Mouse (Mus musculus) lung, embryonic 14.5 days (tissue): ENCODE measurements around the gene Nt5c2. TPM values are rescaled to one million over a fixed set of nuclear protein-coding genes. Genes with fewer than 3 reads are reported as not detected.

Experiments used
- ATAC-seq: fragments of 200-750 bp; cut with Nextera tagmentation; 2 replicates; pipeline ENCODE4 v1.8.0; 2017; ENCODE audit warnings: mild to moderate bottlenecking, moderate TSS enrichment, moderate library complexity; ENCODE audit not compliant: insufficient read depth
- DNase-seq: peaks from one replicate; pipeline ENCODE4 v3.0.0-alpha.2; 2015
- H3K27ac ChIP-seq: fragments of 300-500 bp; sonication (generic); 2 replicates; pipeline ENCODE4 v1.5.1; 2014; ENCODE audit warnings: low read depth, mild to moderate bottlenecking, moderate library complexity
- H3K27me3 ChIP-seq: fragments of 300-500 bp; sonication (generic); 2 replicates; pipeline ENCODE4 v1.6.1; 2014; ENCODE audit warnings: low read length, control low read depth; ENCODE audit not compliant: insufficient read depth
- H3K36me3 ChIP-seq: fragments of 300-500 bp; sonication (generic); 2 replicates; pipeline ENCODE4 v1.6.1; 2014; ENCODE audit warnings: control low read depth; ENCODE audit not compliant: insufficient read depth
- H3K4me1 ChIP-seq: fragments of 300-500 bp; sonication (generic); 2 replicates; pipeline ENCODE4 v1.6.1; 2014; ENCODE audit warnings: antibody characterized with exemption, control low read depth; ENCODE audit not compliant: insufficient read depth
- H3K4me2 ChIP-seq: fragments of 300-500 bp; sonication (generic); 2 replicates; pipeline ENCODE4 v1.6.1; 2014; ENCODE audit warnings: mild to moderate bottlenecking
- H3K4me3 ChIP-seq: fragments of 300-500 bp; sonication (generic); 2 replicates; pipeline ENCODE4 v1.5.1; 2014; ENCODE audit warnings: low read depth, low read length
- H3K9ac ChIP-seq: fragments of 300-500 bp; sonication (generic); 2 replicates; pipeline ENCODE4 v1.6.1; 2014
- H3K9me3 ChIP-seq: fragments of 300-500 bp; sonication (generic); 2 replicates; pipeline ENCODE4 v1.6.1; 2016; ENCODE audit warnings: low read depth, low read length, control low read depth
- CTCF ChIP-seq: IDR thresholded peaks from 2 replicates; pipeline ENCODE4 v1.5.1; 2016; ENCODE audit warnings: antibody characterized with exemption, low read depth
- WGBS: fragments of 180-500 bp; shearing (Covaris S2); extraction: QIAGEN DNeasy Blood & Tissue Kit; methylation state at CpG from one replicate; pipeline ENCODE4 v1.1.7; 2014; 5-methylcytosine and 5-hydroxymethylcytosine counted together
- polyA plus RNA-seq: library from polyadenylated mRNA; unstranded; fragments of >200 nt; fragmentation: Nextera tagmentation; extraction: Ambion mirVana; gene quantifications from 2 replicates; pipeline ENCODE4 v1.2.1, GENCODE M21; 2014

Nt5c2 gene
- polyA plus RNA-seq, 1 experiment from 2014 or later, result 81.2 TPM

- no peak overlapping the region for H3K4me2 ChIP-seq
- DNase-seq (no peak), ATAC-seq (no peak)
- no peak overlapping the region; the same call in 1 of the 2 replicates for H3K9ac ChIP-seq
- no peaks in the 10 kb centered on the region for H3K27me3 ChIP-seq
- TF ChIP-seq CTCF, result no peak
- no peaks in the 10 kb centered on the region for H3K4me1 ChIP-seq
- H3K4me3 ChIP-seq, result no peak overlapping the region
- H3K9me3 ChIP-seq, result no peaks in the 10 kb centered on the region
- H3K36me3 ChIP-seq, result no peaks in the 10 kb centered on the region
- no peak overlapping the region for H3K27ac ChIP-seq
- 71% methylated on average over 4 of the region's 4 CpGs for WGBS
Observed at GRCm38 (mm10) chr19:46865381-46865780, 149.6 kb downstream of the Nt5c2 start.

GRCm38 (mm10) chr19:46864731-46865331, 150.1 kb downstream of the Nt5c2 start:
- Histone ChIP-seq H3K4me3 (no peak overlapping the region), H3K9ac (no peak overlapping the region), H3K27ac (no peak overlapping the region), H3K4me1 (no peaks in the 10 kb centered on the region), H3K27me3 (no peaks in the 10 kb centered on the region), H3K36me3 (no peaks in the 10 kb centered on the region), H3K4me2 (no peak overlapping the region), H3K9me3 (no peaks in the 10 kb centered on the region)
- TF ChIP-seq CTCF, result no peak
- ATAC-seq (no peak), DNase-seq (peak; percentile 38)
- WGBS, result 45% methylated on average over 6 of the region's 6 CpGs

DNA sequence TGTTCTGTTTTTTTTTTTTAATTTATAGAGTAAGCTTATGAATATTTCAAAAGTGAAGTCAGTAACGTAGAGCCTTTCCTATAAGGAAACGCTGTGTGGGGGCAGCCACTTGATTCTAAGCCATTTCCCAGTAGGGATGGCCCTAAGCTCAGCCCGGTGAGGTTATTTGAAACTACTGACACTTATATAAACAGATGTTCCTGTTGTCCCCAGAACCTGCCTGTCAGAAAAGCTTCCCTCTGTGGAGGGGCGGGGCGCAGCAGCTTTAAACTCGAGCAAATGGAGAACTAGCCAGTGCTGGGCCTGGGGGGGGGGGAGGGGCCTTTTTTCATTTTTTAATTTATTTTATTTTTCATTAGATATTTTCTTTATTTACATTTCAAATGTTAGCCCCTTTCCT, 150.9 kb downstream of the Nt5c2 start:
- 34% methylated on average over 6 of the region's 6 CpGs for WGBS
- peak; percentile 14 for DNase-seq

GRCm38 (mm10) chr19:46863236-46863927, 151.6 kb downstream of the Nt5c2 start:
- no peaks in the 10 kb centered on the region for H3K36me3 ChIP-seq
- 67% methylated on average over 17 of the region's 17 CpGs for WGBS
- H3K4me2 ChIP-seq, result no peak overlapping the region
- H3K4me1 ChIP-seq, result no peaks in the 10 kb centered on the region
- H3K4me3 ChIP-seq, result no peak overlapping the region
- no peak overlapping the region for H3K9ac ChIP-seq
- DNase-seq (no peak), ATAC-seq (no peak)
- no peak overlapping the region for H3K27ac ChIP-seq
- H3K9me3 ChIP-seq, result no peaks in the 10 kb centered on the region
- no peaks in the 10 kb centered on the region for H3K27me3 ChIP-seq
- no peak for TF ChIP-seq CTCF

More for the DNA sequence above, 150.9 kb downstream of the Nt5c2 start:
- H3K4me1 ChIP-seq, result no peaks in the 10 kb centered on the region
- H3K9ac ChIP-seq, result no peak overlapping the region
- no peaks in the 10 kb centered on the region for H3K9me3 ChIP-seq
- no peak overlapping the region for H3K4me3 ChIP-seq
- no peak overlapping the region for H3K27ac ChIP-seq
- H3K4me2 ChIP-seq, result no peak overlapping the region
- H3K27me3 ChIP-seq, result no peaks in the 10 kb centered on the region
- ATAC-seq, result no peak
- TF ChIP-seq CTCF, result no peak
- no peaks in the 10 kb centered on the region for H3K36me3 ChIP-seq

DNA sequence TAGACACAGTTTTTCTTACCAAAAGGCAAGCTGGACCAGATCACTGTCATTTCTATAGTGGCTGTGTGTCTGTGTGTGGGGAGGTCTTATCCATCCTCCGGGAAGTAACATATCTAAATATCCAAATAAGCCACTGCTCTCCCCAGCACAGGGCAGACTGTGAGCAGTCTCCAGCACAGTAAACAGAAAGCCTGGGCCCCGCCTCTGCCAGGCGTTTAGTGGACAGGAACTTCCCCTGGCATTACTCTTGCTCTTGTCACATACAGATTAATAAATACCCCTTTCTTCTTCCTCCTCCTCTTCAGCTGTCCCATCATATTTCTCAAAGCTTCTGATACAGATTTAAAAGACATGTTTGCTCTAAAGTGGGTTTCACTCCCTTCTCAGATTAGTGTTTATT, 152.4 kb downstream of the Nt5c2 start:
- Histone ChIP-seq H3K27ac (no peak overlapping the region), H3K9me3 (no peaks in the 10 kb centered on the region), H3K4me2 (no peak overlapping the region), H3K4me1 (no peaks in the 10 kb centered on the region), H3K36me3 (no peaks in the 10 kb centered on the region), H3K4me3 (no peak overlapping the region), H3K9ac (no peak overlapping the region), H3K27me3 (no peaks in the 10 kb centered on the region)
- peak; percentile 48 for DNase-seq
- no peak for ATAC-seq
- TF ChIP-seq CTCF, result no peak
- WGBS, result 11% methylated on average over 3 of the region's 3 CpGs

- no peak overlapping the region for H3K4me3 ChIP-seq
- H3K4me2 ChIP-seq, result no peak overlapping the region
- H3K36me3 ChIP-seq, result no peaks in the 10 kb centered on the region
- no peak overlapping the region for H3K9ac ChIP-seq
- 77% methylated on average over 7 of the region's 7 CpGs for WGBS
- no peak overlapping the region for H3K27ac ChIP-seq
- no peaks in the 10 kb centered on the region for H3K27me3 ChIP-seq
- H3K4me1 ChIP-seq, result 0 out of 2 replicates have a peak, but pooled peaks cover 4% of the 10 kb centered on the region
- TF ChIP-seq CTCF, result no peak
- no peak for ATAC-seq
- no peaks in the 10 kb centered on the region for H3K9me3 ChIP-seq
- DNase-seq, result no peak
Observed at GRCm38 (mm10) chr19:46858200-46858599, 156.8 kb downstream of the Nt5c2 start.

DNA sequence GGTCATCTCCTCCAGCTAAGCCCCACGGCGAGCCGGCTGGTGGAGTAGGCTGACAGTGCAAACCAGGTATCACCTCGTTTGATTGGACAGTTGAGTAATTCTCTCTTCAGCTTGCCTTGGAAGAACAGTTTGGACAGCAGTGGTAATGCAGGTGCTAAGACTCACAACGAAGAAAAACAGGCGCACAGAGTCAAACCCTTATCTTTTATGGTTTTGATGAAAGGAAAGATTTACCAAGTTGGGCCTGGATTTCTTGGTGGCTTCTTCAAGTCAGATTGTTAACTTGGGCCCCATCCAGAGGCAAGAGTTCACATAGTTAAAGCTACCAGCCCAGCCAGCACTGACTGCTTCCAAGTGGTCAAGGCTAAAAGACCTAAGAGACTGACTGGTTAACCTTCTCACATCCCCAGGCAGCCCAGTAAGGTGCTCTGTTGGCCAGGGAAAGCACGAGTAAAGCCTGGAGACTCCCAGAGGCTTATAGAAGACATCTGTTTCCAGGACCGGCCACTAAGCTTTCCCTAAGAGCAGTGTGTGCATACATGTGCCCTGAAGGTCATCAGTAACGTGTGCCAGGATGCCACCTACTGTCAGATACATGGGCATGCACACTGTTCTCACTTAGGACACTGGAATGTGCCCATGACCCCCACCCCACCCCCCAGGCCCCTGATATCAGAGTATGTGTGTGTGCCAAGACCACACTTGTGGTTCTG, 157.5 kb downstream of the Nt5c2 start:
- Histone ChIP-seq H3K27me3 (no peaks in the 10 kb centered on the region), H3K9ac (no peak overlapping the region)
- no peak for ATAC-seq

More for the DNA sequence above, 157.5 kb downstream of the Nt5c2 start:
- H3K9me3 ChIP-seq, result no peaks in the 10 kb centered on the region
- H3K27ac ChIP-seq, result no peak overlapping the region
- peak; percentile 43 for DNase-seq
- TF ChIP-seq CTCF, result peak; percentile 34
- no peak overlapping the region for H3K4me2 ChIP-seq
- H3K4me3 ChIP-seq, result no peak overlapping the region
- WGBS, result 32% methylated on average over 9 of the region's 9 CpGs
- 0 out of 2 replicates have a peak, but pooled peaks cover 4% of the 10 kb centered on the region for H3K4me1 ChIP-seq
- no peaks in the 10 kb centered on the region for H3K36me3 ChIP-seq
